Mouse (Mus musculus) cortical plate, adult 2 months (tissue): ENCODE data around the gene Mgst2.

Experiments used
- CTCF ChIP-seq: fragments of 200-500 bp; IDR thresholded peaks from 2 replicates; pipeline ENCODE4 v1.5.1; 2011; ENCODE audit warnings: mild to moderate bottlenecking, control low read depth, low read length; ENCODE audit not compliant: insufficient read depth; ENCODE audit errors: extremely low read depth
- POLR2A ChIP-seq: fragments of 200-500 bp; IDR thresholded peaks from 2 replicates; pipeline ENCODE4 v1.6.1; 2011; ENCODE audit warnings: mild to moderate bottlenecking, low read length, control low read depth; ENCODE audit not compliant: insufficient read depth; ENCODE audit errors: extremely low read depth

DNA sequence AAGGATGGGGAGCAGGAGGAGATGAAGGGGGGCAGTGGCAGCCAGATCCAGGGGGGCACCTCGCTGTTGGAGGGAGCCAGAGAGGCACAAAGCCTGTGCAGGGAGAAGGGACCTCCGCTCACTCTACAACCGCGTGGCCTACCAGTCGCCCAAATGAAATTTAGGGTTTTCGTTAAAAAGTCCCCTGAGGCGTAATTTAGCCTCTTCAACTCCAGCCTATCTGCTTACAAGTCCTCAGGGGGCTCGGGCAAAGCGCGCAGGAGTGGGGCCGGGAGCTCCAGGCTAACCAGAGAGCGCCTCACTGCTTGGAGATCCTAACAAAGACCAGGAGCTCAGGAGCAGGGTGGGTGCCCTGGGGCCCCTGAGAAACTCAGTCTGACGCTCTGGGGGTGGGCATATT is 41.8 kb downstream of the Mgst2 start:
- TF ChIP-seq POLR2A, result no peak
- TF ChIP-seq CTCF, result no peak
